Mouse (Mus musculus) C2C12 (cell line): ENCODE measurements around the gene Thsd7a.

Experiments
- CTCF ChIP-seq: IDR thresholded peaks from one replicate; pipeline ENCODE4 v1.5.1; 2011; ENCODE audit not compliant: control insufficient read depth, insufficient read depth, insufficient read length
- MYOD1 ChIP-seq: IDR thresholded peaks from one replicate; pipeline ENCODE4 v1.6.1; 2011; ENCODE audit warnings: low read depth; ENCODE audit not compliant: control insufficient read depth, insufficient read length

- no peak for TF ChIP-seq CTCF
- no peak for TF ChIP-seq MYOD1
These were observed 16.0 kb upstream of the Thsd7a start for GRCm38 (mm10) chr6:12765191-12765590.
